Mouse (Mus musculus) erythroblast, embryonic 14.5 days (primary cell): ENCODE results near the gene Dpp4.

Experiments used
- GATA1 ChIP-seq: IDR thresholded peaks from 2 replicates; pipeline ENCODE4 v1.6.1; 2012; ENCODE audit warnings: low read length, inconsistent platforms, mixed read lengths
- TAL1 ChIP-seq: IDR thresholded peaks from 3 replicates; pipeline ENCODE4 v1.6.1; 2012; ENCODE audit warnings: low read length, inconsistent platforms, mixed read lengths

GRCm38 (mm10) chr2:62352035-62352434 lies 60.0 kb downstream of the Dpp4 start:
- no peak for TF ChIP-seq TAL1
- no peak for TF ChIP-seq GATA1
